Mouse (Mus musculus) kidney, adult 8-10 months (tissue): ENCODE measurements around the gene Hist1h3i.
A peak's percentile ranks its signal among the peaks of the same experiment; 100 is the strongest.
"Not testable (repeated sequence)": the region's sequence is repeated elsewhere in the genome, so short reads cannot be mapped to it uniquely, and the experiment has no call there.

Experiments used
- DNase-seq, 2 experiments: peaks; one replicate each; pipeline ENCODE4 v3.0.0; 2022

Hist1h3i gene

DNA sequence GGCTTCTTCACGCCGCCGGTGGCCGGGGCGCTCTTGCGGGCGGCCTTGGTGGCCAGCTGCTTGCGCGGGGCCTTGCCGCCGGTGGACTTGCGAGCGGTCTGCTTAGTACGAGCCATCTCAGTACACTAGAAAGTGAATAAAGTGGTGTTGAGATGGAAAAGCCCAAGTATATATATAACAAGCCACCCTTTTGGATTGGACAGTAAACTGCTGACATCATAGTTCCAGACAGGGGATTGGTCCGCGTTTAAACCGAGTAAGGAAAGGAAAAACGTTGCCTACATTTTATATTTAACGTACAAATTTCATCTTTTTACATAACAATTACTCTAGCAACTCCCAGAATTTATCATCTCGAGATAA, at the start of gene Hist1h3i:
Gene Hist1h3i (minus strand): TSS at position 116 of the 363 bp plus-strand sequence.
- peak; percentile 8 to 21 for DNase-seq

DNA sequence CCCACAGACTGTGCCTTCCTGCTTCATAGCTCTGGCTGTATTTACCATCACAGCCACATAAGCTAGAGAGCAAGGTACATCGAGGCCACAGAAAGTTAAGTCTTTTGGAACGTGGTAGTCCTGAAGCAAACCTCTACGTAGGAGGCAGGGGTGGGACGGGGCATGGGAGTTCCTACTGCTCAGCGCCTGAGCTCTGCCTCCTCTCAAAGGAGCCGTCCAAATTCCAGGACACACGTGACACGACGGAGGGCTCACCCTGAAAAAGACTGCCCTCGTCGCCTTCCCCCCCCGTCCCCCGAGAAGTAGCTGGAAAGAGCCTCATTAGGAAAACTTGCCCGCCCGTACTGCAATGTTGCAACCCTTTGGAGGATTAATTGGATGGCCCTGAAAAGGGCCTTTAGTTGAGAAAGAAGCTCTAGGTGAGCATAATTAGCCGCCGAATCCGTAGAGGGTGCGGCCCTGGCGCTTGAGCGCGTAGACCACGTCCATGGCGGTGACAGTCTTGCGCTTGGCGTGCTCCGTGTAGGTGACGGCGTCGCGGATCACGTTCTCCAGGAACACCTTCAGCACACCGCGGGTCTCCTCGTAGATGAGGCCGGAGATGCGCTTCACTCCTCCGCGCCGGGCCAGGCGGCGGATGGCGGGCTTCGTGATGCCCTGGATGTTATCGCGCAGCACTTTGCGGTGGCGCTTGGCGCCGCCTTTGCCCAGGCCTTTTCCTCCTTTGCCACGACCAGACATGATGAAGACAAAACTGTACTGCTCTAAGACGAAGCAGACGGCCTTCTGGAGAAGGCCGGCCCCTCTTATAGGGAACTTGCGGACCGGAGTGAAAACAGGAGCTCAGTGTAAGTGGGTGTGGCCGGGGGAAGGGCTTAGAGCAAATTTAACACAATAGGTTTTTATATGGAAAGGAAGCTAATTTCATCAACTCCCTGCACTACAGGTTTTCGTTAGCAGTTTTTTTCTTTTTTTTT, 48.5 kb upstream of the Hist1h3i start, which contains the start of gene Hist1h4n:
Gene Hist1h4n (minus strand): TSS at position 779 of the 977 bp plus-strand sequence.
- DNase-seq: not testable (repeated sequence)

DNA sequence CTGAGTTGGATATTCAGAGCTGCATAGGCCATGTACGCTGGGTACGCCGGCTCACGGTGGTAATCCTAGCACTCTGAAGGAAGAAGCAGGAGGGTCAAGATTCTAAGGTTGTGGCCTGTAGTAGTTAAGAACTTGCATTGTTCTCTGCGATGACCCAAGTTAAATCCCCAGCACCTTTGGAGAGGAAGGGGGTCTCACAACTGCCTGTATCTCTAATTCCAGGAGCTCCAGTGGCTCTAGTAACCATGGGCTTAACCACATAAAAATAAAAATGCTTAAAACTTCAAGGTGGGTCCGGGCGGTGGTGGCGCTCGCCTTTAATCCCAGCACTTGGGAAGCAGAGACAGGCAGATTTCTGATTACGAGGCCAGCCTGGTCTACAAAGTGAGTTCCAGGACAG, 47.2 kb upstream of the Hist1h3i start:
- DNase-seq: no peak

DNA sequence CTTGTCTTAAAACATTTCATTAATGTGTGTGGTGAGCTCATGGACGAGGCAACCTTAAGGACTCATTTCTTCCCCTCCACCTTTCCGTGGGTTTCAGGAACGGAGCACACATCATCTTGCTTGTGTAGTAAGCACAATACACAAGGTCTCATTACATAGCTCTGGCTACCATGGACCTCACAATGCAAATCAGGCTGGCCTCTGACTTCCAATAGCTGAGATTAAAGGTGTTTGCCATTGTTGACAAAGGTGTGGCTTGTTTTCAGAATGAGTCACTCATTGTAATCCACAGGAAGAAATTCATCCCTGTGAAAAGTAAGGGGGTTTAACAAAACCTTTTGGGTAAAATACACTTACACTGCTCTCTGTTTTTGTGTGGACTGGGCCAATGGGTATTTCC, 45.3 kb upstream of the Hist1h3i start:
- no peak for DNase-seq

DNA sequence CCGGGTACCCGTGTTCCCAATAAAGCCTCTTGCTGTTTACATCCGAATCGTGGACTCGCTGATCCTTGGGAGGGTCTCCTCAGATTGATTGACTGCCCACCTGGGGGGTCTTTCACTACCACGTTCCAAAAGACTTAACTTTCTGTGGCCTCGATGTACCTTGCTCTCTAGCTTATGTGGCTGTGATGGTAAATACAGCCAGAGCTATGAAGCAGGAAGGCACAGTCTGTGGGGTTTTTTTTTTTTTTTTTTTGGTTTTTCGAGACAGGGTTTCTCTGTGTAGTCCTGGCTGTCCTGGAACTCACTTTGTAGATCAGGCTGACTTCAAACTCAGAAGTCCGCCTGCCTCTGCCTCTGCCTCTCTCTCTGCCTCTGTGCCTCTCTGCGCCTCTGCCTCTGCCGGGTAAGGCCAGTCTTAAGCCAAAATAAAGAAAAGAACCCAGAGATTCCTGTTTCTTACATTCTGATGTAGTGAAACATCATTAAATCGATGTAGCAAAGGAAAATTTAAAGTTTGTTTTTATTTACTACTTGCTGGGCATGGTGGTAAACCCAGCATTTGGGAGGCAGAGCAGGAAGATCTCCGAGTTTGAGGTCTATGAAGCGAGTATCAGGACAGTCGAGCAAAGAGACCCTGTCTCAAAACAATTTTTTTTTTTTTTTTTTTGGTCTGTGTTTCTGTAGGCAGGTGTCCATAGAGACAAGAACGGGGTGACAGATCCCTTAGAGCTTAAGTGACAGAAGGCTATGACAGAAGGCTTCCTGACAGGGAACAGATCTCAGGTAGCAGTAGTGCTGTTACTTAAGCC, 37.1 kb upstream of the Hist1h3i start:
- not testable (repeated sequence) for DNase-seq

DNA sequence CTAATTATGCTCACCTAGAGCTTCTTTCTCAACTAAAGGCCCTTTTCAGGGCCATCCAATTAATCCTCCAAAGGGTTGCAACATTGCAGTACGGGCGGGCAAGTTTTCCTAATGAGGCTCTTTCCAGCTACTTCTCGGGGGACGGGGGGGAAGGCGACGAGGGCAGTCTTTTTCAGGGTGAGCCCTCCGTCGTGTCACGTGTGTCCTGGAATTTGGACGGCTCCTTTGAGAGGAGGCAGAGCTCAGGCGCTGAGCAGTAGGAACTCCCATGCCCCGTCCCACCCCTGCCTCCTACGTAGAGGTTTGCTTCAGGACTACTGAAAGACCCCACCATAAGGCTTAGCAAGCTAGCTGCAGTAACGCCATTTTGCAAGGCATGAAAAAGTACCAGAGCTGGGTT, 28.9 kb upstream of the Hist1h3i start:
- DNase-seq: not testable (repeated sequence)

DNA sequence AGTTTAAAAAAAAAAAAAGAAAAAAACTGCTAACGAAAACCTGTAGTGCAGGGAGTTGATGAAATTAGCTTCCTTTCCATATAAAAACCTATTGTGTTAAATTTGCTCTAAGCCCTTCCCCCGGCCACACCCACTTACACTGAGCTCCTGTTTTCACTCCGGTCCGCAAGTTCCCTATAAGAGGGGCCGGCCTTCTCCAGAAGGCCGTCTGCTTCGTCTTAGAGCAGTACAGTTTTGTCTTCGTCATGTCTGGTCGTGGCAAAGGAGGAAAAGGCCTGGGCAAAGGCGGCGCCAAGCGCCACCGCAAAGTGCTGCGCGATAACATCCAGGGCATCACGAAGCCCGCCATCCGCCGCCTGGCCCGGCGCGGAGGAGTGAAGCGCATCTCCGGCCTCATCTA, 28.4 kb upstream of the Hist1h3i start, which contains the start of gene Hist1h4m:
Gene Hist1h4m (plus strand): TSS at position 208 of the 400 bp plus-strand sequence.
- DNase-seq: peak in 1 of 2 experiments; percentile 4

DNA sequence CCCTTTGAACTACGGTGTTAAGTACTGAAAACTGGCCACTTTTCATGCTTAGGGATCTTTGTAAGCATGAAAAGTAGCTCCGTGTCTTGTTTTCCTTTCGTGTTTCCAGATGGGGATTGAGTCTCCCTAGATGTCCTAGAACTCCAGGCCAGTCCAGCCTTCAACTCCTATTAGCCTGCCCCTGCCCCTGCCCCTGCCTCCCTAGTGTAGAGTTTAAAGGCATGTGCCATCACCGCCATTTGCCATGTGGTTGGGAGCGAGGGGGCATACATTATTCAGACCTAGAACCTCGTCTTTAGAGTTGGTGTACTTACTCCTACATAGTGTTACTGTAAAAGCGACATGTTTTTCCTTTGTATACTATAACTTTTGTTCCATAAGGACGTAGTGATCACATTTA, 27.9 kb upstream of the Hist1h3i start:
- not testable (repeated sequence) for DNase-seq

DNA sequence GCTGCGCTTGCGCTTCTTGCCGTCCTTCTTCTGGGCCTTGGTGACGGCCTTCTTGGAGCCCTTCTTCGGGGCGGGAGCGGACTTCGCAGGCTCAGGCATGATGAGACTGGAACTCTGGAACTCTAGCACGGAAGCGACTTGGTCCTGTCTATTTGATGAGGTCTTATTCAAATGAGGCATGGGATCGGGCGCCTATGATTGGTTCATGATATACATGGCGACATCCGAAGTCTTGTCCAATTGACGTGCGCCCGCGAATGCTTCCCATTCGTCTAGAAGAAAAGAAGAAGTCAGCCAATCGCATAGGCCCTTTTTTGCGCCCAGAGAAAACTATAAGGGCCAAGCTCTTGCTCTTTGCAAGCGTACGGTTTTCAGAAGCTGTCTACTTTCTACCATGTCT, 26.9 kb upstream of the Hist1h3i start, which contains the start of the genes Hist1h2bq and Hist1h2ao:
Gene Hist1h2bq (minus strand): TSS at position 125 of the 400 bp plus-strand sequence.
Gene Hist1h2ao (plus strand): TSS at position 393 of the 400 bp plus-strand sequence.
- DNase-seq: not testable (repeated sequence)

DNA sequence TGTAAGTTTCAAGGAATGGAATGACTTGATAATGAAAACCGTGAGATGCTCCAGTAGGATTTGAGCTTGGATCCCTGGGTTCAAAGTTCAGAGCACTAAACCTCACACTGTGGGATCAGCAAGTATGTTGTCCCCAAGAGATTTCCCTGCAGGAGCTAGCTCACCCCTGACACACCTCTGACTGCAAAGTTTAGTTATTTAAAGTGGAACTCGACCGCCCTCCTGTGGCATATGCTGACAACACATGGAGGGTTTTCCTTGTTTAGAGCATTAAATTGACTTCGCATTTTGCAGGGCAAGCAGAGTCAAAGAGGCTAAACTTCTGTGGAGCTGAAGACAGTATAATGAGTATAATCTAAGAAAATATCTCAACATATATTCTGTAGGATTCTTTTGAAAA, 19.9 kb upstream of the Hist1h3i start:
- not testable (repeated sequence) for DNase-seq

DNA sequence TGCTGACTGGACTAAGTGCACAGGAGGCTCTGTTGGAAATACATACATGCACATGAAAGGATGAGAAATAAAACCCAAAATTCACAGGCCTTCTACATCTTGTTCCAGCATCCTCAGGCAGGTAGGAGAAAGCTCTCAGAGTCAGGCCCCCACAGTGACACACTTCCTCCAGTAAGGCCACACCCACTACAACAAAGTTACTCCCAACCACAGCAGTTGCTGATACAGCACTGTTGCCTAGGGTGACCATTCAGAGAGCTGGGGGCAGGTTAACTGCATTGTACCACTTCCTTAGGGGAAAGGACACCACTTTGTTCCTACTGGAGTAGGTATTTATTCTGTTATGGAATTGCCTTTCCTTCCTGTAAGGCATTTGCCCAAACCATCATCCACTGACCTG, 14.0 kb upstream of the Hist1h3i start:
- DNase-seq: not testable (repeated sequence)

DNA sequence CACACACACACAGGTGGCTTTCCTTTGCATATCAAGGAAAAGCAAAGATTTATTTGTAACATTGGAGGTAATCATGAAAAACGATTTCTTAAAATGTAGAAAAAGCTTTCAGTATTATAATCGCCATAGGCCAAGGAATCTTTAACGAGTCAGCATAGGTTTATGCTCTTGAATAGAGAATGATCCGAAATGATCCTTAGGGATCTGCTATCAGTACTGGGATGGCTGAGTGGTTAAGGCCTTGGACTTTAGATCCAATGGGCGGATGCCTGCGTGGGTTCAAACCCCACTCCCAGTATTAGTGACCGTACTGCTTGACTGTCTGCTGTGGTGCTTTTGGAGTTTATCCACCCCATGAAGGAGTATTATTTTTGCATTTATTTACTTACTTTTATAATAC, 12.4 kb upstream of the Hist1h3i start:
- DNase-seq: no peak

DNA sequence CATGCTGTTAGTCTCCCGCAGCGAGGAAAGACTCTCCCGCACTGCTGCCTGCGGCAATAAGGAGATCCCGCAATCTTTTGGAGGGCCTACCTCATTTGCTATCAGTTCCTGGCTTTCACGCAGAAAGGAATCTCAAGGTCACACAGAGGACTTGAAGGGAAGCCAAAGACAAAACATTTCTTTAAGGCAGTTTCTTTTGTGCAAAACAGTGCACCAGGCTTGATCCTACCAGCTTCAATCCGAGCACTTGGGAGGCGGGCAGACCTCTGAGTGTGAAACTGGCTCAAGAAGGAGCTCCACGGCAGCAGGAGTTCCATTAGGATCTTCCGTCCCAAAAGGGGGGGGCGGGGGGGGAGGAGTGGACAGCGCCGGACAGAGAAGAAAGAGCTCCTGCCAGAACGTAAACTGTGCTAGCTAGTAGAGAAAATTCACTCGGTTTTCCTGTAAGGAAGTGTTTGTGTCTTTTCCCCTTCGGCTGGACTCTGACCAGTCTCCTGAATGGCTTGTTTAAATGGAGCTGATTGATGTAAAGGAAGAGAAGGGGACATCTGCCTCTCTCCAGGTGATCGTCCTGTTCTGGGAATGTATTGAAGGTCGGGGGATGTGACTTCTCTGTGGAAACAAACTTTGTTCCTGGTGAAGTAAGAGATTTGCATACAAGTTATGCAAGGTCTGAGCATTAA, 7.6 kb upstream of the Hist1h3i start:
- no peak for DNase-seq

DNA sequence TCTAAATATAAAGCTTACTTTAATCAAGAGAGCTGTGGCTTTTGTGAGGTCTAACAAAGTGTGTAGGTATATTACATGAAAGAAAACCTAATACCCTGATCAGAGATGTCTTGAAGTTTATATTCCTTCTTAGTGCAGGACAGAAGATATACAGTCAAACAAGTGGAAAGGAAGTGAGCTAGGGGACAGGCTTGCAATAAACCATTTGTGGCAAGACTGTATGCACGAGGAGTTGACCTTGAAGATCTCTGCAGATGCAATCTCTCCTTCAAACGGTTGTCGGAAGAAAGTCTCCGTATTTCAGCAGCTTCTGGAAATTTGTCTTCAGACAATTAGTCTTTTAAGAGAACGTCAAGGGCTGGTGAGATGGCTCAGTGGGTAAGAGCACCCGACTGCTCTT, 6.8 kb upstream of the Hist1h3i start:
- DNase-seq: no peak

DNA sequence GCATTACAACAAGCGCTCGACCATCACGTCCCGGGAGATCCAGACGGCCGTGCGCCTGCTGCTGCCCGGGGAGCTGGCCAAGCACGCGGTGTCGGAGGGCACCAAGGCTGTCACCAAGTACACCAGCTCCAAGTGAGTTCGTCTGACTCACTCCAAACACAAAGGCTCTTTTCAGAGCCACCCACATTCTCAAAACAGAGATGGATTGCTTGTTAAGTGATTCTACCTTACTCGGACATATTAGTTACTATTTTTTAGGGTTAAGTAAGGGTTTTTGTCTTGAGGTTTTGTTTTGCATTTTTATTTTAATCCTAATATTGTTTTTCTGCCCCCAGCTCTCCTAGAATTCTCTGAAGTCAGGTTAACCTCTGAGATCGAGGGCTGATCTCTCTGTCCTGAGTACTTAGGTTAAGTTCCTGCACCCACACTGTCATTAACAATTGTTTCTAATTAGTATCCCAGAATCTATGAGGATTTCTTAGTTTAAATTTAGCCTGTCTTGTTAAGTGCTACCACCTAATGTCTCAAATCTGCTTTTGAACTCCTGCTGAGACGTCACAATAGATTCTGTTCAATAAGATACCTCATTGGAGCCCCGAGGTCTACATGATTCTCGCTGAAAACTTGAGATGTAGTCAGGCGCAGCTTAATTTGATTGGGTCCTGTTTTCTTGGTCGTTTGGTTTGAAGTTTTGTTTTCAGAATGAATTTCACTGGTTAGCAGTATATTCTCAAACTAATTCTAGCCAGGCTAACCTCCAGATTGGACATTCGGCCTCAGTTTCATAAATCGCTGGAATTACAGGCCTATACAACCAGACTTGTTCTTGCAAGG, 4.8 kb upstream of the Hist1h3i start:
- DNase-seq: no peak

DNA sequence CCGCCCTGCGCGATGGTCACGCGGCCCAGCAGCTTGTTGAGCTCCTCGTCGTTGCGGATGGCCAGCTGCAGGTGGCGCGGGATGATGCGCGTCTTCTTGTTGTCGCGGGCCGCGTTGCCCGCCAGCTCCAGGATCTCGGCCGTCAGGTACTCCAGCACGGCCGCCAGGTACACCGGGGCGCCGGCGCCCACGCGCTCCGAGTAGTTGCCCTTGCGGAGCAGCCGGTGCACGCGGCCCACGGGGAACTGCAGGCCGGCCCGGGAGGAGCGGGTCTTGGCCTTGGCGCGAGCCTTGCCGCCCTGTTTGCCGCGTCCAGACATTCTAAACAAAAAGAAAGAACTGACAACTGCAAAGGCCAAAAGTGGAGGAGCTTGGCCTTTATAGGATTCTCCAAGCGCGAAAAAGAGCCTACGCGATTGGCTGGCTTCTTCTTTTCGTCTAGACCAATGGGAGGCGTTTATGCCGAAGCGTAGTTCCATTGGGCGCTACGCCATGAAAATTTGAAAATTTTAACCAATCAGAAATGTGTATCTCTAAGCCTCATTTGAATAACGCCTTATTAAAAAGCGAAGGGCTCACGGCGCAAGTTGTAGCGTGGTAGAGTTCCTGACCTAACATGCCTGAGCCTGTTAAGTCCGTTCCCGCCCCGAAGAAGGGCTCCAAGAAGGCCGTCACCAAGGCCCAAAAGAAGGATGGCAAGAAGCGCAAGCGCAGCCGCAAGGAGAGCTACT, 3.9 kb upstream of the Hist1h3i start, which contains the start of the genes Hist1h2an and Hist1h2bp:
Gene Hist1h2an (minus strand): TSS at position 320 of the 731 bp plus-strand sequence.
Gene Hist1h2bp (plus strand): TSS at position 563 of the 731 bp plus-strand sequence.
- peak; percentile 71 to 84 for DNase-seq

DNA sequence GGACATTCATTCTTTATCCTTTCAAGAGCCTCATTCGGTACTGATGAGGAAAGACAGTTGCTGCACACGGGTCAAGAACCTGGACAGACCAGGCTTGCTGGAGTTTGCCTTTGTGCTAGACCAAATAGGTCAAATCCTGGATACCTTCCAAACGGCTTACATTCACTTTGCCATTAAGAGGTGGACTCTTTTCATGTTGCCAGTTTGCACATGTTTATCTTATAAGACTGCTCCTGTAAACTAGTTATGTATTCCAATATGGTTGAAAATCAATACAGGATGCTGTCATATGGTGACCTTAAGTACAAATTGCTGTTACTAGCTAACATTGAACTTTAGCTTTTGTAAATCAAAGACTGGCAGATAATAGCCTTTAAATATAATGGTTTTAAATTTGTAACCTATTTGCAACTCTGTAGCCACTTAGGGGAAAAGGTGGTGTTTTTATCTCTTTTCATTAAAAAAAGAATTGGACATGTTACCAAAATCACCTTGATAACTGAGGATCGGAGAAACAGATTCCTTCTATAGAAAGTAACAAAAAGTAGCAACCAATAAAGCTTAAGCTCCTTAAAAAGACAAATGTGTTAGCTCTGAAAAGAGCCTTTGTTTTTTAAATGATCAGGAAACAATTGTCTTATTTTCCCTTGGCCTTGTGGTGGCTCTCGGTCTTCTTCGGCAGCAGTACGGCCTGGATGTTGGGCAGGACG, 3.2 kb upstream of the Hist1h3i start:
- DNase-seq: no peak

DNA sequence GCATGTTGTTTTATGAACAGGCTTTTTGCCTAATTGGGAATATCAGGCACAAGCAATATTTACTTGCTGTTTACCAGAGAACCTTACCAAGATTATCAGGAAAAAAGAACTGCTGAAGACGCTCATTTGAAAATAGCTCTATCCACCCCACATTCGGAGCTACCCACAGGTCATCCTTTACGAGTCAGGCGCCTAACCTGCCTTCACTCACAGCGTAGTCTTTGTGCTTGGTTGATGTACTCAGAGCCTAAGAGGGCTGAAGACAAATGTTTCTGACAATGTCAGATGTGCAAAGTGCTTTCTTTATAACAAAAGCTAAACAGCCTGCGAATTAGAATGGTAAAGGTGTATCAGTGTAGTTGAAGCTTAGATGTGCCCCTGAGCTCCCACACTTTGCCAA, 1.1 kb upstream of the Hist1h3i start:
- DNase-seq: no peak

DNA sequence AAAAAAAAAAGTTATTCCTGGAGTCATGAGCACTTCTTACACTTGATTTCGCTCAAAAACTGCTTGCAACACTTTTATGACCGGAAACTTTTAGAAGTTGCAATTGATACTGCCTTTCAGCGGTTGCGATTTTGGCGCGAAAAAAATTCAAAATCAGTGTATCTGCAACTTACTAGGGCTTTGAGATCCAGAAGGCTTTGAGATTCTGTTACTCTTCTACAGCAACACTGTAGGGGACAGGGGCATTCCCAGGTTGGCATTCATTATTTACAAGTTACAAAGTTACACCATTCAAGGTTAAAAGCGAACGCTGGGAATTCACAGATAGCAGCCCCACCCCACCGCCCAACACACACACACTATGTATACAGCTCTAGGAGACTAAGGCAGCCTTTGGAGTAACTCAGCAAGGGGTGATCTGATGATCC, 578 bp upstream of the Hist1h3i start:
- no peak for DNase-seq
